Mouse (Mus musculus): ENCODE results near the gene F830045P16Rik. TPM values are rescaled to one million over a fixed set of nuclear protein-coding genes. Genes with fewer than 3 reads are reported as not detected.

Gene F830045P16Rik
- polyA plus RNA-seq (2015; fragmentation: Nextera tagmentation; extraction: Ambion mirVana), result not detected in 2 replicates

DNA sequence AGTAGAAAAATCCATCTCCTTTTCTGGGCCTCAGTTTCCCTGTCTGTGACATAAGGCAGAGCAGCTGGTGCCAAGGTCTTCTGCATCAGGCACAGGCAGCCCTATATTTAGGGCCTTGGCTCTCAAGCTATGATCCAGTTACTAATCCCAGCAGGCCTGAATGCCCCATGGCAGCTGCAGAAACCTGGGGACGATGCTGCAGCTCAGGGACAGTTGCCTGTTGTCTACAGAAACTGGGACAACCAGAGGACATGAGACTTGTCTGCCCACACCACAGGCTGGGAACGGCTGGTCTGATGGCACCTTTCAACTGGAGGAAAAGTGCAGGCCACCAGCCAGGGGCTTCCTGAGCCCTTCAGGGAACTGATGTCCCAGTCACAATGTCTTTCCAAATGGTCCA, at the start of gene F830045P16Rik:
TSS of gene F830045P16Rik (minus strand) at position 226 of the 400 bp plus-strand sequence.
- WGBS, result 40% methylated on average over 2 of the region's 2 CpGs
- H3K4me2 ChIP-seq, result no peak within 1 kb of the TSS
- no peak for ATAC-seq (replicated peaks; ENCODE audit: insufficient number of reproducible peaks, insufficient read depth, low FRiP score, low read depth)
- H3K9ac ChIP-seq, result no peak within 1 kb of the TSS
- no peak within 1 kb of the TSS for H3K4me3 ChIP-seq
- no peaks in the 10 kb centered on the region for H3K27me3 ChIP-seq
- peaks cover 19% of the 10 kb centered on the region for H3K4me1 ChIP-seq (replicated peaks)
- H3K27ac ChIP-seq, result no peak within 1 kb of the TSS
- no peaks in the 10 kb centered on the region for H3K9me3 ChIP-seq (replicated peaks)
- H3K36me3 ChIP-seq, result no peaks in the 10 kb centered on the region

DNA sequence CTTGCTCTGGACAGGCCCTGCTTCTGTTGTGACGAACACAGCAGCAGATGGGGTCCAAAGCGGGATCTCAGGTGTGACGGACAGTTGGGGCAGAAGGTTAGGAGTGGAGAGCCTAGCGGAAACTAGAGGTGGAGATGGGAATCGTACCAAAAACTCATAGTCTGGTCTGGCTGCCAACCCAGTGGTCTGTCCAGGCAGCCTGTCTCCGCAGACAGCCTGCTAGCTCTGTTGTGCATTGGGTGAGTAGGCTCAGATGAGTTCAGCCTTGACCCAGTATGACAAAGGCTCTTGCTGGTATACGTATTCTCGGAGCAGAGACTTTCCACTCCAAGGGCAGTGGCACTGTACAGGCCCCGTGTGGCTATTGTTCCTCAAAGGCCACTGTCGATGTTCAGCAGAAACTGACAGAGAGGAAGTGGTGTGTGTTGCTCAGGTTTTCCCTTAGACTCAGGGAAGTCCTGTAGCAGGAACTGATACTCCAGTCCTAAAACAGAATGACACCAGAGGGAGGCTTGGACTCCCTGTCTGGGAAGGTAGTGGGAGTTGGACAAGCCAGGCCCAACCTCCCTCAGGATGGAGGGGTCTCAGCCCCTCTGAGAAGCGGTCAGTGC, 49.6 kb upstream of the F830045P16Rik start:
- no peak overlapping the region for H3K27ac ChIP-seq
- 0 out of 2 replicates have a peak, but pooled peaks have one; percentile 11 for ATAC-seq (replicated peaks; ENCODE audit: insufficient number of reproducible peaks, insufficient read depth, low FRiP score, low read depth)
- H3K4me3 ChIP-seq, result no peak overlapping the region
- 71% methylated on average over 11 of the region's 11 CpGs for WGBS
- no peak overlapping the region for H3K9ac ChIP-seq
- no peaks in the 10 kb centered on the region for H3K27me3 ChIP-seq
- H3K36me3 ChIP-seq, result no peaks in the 10 kb centered on the region
- no peaks in the 10 kb centered on the region for H3K9me3 ChIP-seq (replicated peaks)
- H3K4me2 ChIP-seq, result no peak overlapping the region
- H3K4me1 ChIP-seq (replicated peaks), result peaks cover 3% of the 10 kb centered on the region

DNA sequence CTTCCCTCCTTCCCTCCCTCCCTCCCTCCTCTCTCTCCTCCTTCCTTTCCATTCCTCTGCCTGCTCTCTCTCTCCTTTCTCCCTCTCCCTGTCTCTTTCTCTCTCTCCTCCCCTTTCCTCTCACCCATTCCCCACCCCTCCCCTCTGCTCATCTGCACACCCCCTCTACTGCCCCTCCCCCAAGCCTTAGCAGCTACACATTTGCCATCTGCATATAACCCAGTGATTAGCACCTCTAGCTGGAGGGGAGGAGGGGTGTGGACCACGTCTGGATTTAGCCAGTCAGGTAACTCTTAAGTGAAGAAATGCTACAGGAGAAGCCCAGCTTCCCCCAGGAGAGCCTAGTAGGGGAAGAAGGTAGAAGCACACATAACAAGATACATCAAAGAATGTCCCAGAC, 48.5 kb upstream of the F830045P16Rik start:
- Histone ChIP-seq H3K4me2 (no peak overlapping the region), H3K9ac (no peak overlapping the region), H3K36me3 (no peaks in the 10 kb centered on the region), H3K27me3 (no peaks in the 10 kb centered on the region), H3K4me3 (no peak overlapping the region), H3K4me1 (replicated peaks) (peaks cover 3% of the 10 kb centered on the region), H3K9me3 (replicated peaks) (no peaks in the 10 kb centered on the region), H3K27ac (no peak overlapping the region)
- WGBS, result 30% methylated on average over 1 of the region's 1 CpGs
- no peak for ATAC-seq (replicated peaks; ENCODE audit: insufficient number of reproducible peaks, insufficient read depth, low FRiP score, low read depth)

DNA sequence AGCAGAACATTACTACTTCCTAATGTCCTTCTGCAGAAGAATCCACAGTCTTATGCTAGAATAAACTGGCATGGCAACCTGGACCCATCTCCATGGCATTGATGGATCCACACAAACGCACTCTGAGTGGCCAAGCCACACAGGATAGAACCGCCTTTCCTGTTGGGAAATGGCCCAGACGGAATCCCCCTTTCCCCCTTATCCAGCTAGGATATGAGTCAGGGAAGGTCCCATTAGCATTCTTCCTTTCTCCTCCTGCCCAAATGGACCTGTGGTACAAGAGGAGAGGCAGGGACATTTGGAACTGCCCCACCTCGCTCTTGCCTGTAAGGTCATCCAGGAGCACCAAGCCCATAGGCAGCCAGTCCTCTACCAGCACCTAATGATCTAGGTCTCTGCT, 45.9 kb upstream of the F830045P16Rik start:
- Histone ChIP-seq H3K9me3 (replicated peaks) (no peaks in the 10 kb centered on the region), H3K27ac (no peak overlapping the region), H3K36me3 (no peaks in the 10 kb centered on the region), H3K4me3 (no peak overlapping the region), H3K4me2 (no peak overlapping the region), H3K27me3 (0 out of 2 replicates have a peak, but pooled peaks cover 6% of the 10 kb centered on the region), H3K4me1 (replicated peaks) (no peaks in the 10 kb centered on the region), H3K9ac (no peak overlapping the region)
- ATAC-seq (replicated peaks; ENCODE audit: insufficient number of reproducible peaks, insufficient read depth, low FRiP score, low read depth), result no peak
- WGBS, result 79% methylated on average over 4 of the region's 4 CpGs

DNA sequence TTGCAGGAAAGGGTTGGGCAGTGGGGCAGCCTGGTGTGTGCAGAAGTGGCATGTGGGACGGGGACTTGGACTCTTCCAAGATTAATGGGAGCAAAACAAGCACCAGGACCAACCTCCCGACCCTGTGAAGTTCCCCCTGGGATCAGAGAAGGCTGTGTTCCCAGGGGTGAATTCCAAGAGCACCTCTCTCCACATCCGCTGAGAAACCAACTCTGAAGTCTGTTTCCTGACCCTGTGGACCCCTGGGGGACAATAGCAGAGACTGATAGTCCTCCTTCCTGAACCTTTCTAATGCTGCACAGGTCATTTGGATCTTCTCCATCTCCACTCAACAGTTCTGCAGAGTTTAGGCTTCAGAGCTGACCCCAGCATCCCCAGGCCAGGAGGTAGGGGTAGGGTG, 45.4 kb upstream of the F830045P16Rik start:
- no peaks in the 10 kb centered on the region for H3K36me3 ChIP-seq
- no peak overlapping the region for H3K27ac ChIP-seq
- WGBS, result 46% methylated on average over 3 of the region's 3 CpGs
- no peak overlapping the region for H3K4me3 ChIP-seq
- no peak overlapping the region for H3K4me2 ChIP-seq
- H3K9ac ChIP-seq, result no peak overlapping the region
- no peaks in the 10 kb centered on the region for H3K4me1 ChIP-seq (replicated peaks)
- H3K27me3 ChIP-seq, result 0 out of 2 replicates have a peak, but pooled peaks cover 6% of the 10 kb centered on the region
- no peak for ATAC-seq (replicated peaks; ENCODE audit: insufficient number of reproducible peaks, insufficient read depth, low FRiP score, low read depth)
- H3K9me3 ChIP-seq (replicated peaks), result no peaks in the 10 kb centered on the region

DNA sequence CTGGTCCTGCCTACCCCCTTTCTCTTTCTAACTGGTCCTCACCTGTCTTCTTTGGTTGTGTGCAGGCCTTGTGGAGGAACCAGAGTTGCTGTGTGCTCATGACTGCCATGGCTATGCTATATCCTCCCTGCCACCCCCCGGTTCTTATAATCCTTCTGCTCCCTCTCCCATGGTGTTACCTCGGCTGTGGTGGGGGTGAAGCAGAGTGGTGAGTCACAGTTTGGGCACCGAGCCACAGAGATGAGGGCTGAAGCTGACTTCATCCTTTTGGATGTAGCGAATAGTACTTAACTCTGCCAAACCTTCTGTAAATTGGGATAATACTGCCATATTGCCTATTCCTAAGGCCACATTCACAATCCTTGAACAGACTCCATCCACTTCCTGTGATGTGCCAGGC, 44.3 kb upstream of the F830045P16Rik start:
- H3K4me2 ChIP-seq, result no peak overlapping the region
- WGBS, result 43% methylated on average over 4 of the region's 4 CpGs
- H3K4me3 ChIP-seq, result no peak overlapping the region
- no peaks in the 10 kb centered on the region for H3K36me3 ChIP-seq
- H3K27ac ChIP-seq, result no peak overlapping the region
- H3K27me3 ChIP-seq, result 0 out of 2 replicates have a peak, but pooled peaks cover 6% of the 10 kb centered on the region
- H3K9ac ChIP-seq, result no peak overlapping the region
- ATAC-seq (replicated peaks; ENCODE audit: insufficient number of reproducible peaks, insufficient read depth, low FRiP score, low read depth), result 0 out of 2 replicates have a peak, but pooled peaks have one; percentile 24
- no peaks in the 10 kb centered on the region for H3K4me1 ChIP-seq (replicated peaks)
- no peaks in the 10 kb centered on the region for H3K9me3 ChIP-seq (replicated peaks)

DNA sequence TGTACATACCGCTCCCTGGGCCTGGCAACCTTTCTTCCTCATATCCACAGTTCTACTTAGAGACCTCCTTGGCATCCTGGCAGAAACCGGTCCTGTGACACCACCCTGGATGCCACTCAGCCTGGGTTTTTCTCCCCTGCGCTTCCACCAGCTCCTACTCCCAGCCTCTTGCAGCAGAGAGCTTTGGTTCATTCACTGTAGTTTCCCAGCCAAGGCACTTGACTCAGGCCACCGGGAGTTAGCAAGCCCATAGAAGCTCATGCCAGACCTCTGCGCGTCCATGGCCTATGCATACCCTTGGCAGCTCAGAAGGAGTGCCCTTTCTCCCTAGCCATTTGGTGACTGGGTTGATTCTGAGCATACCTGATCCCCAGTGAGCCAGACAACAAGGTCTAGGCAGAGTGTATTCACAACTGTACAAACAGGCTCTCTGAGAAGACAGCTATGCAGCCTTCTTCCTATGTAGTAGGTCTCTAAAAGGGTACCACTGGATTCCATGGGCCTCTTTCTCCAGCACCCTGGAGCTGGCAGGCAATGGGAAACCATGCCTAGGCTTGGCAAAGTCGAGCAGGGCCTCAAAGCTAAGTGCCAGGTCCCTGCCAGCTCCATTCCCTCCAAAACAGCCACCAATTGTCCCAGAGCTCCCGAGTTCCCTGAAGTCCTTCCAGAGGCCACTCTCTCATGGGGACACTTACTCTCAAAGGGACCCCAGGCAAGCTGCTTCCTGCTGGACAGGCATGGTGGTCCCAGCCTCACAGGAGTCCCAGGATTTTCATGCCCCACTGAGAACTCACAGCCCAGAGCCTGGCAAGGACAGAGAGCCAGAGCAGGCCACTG, 40.4 kb upstream of the F830045P16Rik start:
- Histone ChIP-seq H3K27me3 (peaks cover 32% of the 10 kb centered on the region), H3K9me3 (replicated peaks) (no peaks in the 10 kb centered on the region), H3K9ac (no peak overlapping the region), H3K4me1 (replicated peaks) (peaks cover 7% of the 10 kb centered on the region), H3K4me3 (no peak overlapping the region), H3K36me3 (no peaks in the 10 kb centered on the region), H3K27ac (no peak overlapping the region), H3K4me2 (no peak overlapping the region)
- 79% methylated on average over 8 of the region's 8 CpGs for WGBS
- no peak for ATAC-seq (replicated peaks; ENCODE audit: insufficient number of reproducible peaks, insufficient read depth, low FRiP score, low read depth)

DNA sequence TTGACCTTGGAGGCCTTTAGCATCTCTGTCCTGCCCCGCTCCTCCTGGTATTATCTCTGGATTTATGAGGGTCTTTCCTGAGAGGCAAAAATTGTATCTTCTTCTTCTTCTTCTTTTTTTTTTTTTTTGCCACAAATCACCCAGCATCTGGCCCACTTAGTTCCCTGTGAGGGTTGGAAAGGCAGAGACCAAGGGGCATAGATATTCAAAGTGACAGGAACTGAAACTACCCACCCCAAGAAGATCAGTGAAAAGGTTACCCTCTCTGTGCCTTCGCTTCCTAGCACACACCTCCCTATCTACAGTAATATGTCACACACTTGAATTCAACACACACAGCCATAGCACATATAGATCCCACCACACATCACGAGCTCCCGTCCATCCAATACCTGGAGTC, 38.7 kb upstream of the F830045P16Rik start:
- peaks cover 39% of the 10 kb centered on the region for H3K27me3 ChIP-seq
- H3K4me1 ChIP-seq (replicated peaks), result peaks cover 7% of the 10 kb centered on the region
- no peak overlapping the region for H3K27ac ChIP-seq
- no peaks in the 10 kb centered on the region for H3K36me3 ChIP-seq
- H3K4me3 ChIP-seq, result no peak overlapping the region
- H3K9me3 ChIP-seq (replicated peaks), result no peaks in the 10 kb centered on the region
- H3K9ac ChIP-seq, result no peak overlapping the region
- WGBS, result 93% methylated on average over 4 of the region's 4 CpGs
- H3K4me2 ChIP-seq, result no peak overlapping the region
- no peak for ATAC-seq (replicated peaks; ENCODE audit: insufficient number of reproducible peaks, insufficient read depth, low FRiP score, low read depth)

DNA sequence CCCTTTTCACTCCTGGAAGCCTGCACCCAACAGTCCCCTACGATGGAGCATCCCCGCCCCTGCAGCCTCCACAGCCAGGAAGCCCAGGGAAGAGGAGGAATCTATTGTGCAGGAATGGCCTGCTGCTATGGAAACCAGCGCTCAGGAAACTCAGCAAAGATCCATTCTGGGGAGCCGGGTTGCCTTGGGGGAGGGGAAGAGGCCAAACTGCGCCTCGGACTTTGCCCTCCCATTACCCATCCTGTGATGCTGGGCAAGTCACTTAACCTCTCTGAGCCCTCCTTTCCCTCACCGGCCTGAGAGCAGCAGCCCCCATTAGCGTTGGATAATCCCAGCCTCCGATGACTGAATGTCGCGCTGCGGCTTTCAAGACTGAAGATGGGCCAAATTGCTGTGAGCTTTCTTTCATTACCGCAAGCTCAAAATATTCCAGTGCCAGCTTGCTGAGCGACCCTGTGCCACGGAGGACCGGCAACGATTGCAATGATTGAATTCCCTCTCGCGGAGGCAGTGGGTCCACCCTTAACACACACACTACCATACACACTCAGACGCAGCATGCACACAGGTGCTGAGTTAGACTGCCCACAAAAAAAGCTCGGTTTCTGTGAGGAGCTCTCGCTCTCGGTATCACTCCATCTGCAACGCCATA, 38.1 kb upstream of the F830045P16Rik start:
- Histone ChIP-seq H3K9me3 (replicated peaks) (no peaks in the 10 kb centered on the region), H3K9ac (no peak overlapping the region), H3K36me3 (no peaks in the 10 kb centered on the region), H3K4me2 (peak overlapping the region; percentile 47), H3K27me3 (peaks cover 44% of the 10 kb centered on the region), H3K4me3 (no peak overlapping the region), H3K27ac (no peak overlapping the region), H3K4me1 (replicated peaks) (peaks cover 7% of the 10 kb centered on the region)
- 20% methylated on average over 24 of the region's 24 CpGs for WGBS
- ATAC-seq (replicated peaks; ENCODE audit: insufficient number of reproducible peaks, insufficient read depth, low FRiP score, low read depth), result no peak

DNA sequence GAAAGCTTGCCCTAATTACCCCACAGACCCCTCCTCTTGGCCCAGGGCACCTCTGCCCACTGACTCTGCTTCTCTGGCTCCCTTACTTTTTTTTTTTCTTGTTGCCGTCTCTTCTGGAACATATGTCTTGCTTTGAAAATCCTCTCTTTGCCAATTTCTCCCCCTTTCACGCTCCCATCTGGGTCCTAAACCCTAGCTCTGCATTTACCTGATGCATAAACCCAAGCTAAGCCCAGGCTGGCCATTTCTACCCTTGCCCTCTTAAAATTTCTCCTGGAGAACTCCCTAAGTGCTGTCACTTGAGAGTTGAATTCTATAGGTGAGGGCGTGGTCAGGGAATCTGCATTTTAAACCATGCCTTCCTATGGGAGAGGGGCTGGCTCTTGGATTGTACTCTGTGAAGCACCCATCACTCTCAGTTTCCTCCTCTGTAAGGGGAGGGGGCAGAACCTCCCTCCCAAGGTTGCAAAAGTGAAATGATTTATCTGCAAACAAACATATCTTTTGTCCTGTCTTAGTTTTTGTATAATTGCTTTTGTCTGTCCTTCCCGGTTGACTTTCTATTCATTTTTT, 37.4 kb upstream of the F830045P16Rik start:
- Histone ChIP-seq H3K4me1 (replicated peaks) (peaks cover 7% of the 10 kb centered on the region), H3K27ac (no peak overlapping the region), H3K27me3 (peaks cover 44% of the 10 kb centered on the region), H3K9ac (no peak overlapping the region), H3K4me2 (peak overlapping the region; percentile 47; the same call in 1 of the 2 replicates), H3K9me3 (replicated peaks) (no peaks in the 10 kb centered on the region), H3K4me3 (no peak overlapping the region), H3K36me3 (no peaks in the 10 kb centered on the region)
- ATAC-seq (replicated peaks; ENCODE audit: insufficient number of reproducible peaks, insufficient read depth, low FRiP score, low read depth), result no peak
- 35% methylated on average over 4 of the region's 4 CpGs for WGBS

DNA sequence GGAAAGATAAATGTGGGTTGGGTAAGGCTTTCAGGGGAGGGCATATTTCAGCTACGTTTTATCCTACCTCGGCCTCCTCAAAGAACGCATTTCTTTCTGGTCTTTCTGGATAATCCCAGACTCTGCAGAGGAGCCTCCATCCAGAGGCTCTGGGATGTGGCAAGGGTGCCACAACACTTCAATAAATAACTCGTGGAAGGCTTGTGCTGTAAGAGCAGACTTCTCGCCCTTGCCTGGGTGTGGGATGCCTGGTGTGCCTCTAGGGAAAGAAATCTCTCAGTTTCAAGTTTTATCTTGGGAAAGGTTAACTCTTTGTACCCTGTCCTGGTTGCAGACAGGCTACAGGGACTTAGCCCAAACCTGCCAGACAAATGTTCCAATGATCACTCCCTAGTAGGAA, 33.2 kb upstream of the F830045P16Rik start:
- Histone ChIP-seq H3K9ac (no peak overlapping the region), H3K4me3 (no peak overlapping the region), H3K9me3 (replicated peaks) (no peaks in the 10 kb centered on the region), H3K27me3 (peaks cover 33% of the 10 kb centered on the region), H3K4me2 (no peak overlapping the region), H3K27ac (no peak overlapping the region), H3K4me1 (replicated peaks) (peaks cover 5% of the 10 kb centered on the region), H3K36me3 (no peaks in the 10 kb centered on the region)
- WGBS, result 57% methylated on average over 5 of the region's 5 CpGs
- no peak for ATAC-seq (replicated peaks; ENCODE audit: insufficient number of reproducible peaks, insufficient read depth, low FRiP score, low read depth)
